Comparison of ENCODE assay signal across 8 mouse cellular contexts in the genomic region with DNA sequence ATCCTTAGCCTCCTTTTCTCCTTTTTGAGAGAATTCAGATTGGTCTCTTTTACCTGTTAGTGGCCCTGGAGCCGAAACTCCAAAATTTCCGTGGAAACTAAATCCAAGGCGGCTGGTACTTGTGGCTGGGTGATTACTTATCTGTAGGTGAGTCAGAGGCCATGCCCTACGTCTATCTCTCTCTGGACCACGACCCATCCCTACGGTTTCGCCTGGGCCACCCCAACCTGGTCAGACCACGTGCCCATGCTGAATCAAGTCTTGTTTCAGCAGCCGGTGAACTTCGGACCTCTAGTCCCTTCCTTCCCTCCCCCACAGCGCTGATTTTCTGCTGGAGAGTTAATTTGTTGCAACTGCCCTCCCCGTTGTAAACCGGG. TPM values are rescaled to one million over a fixed set of nuclear protein-coding genes. Genes with fewer than 3 reads are reported as not detected.
DNase-seq lines count a peak whose midpoint lies in the region; ATAC-seq and TF ChIP-seq lines count a peak whose summit lies in the region.

No protein-coding gene starts in this region.

- intact Hi-C loops in left cerebral cortex, postnatal 4 days (cut with DNase I): no loop called here
- intact Hi-C loops in left cerebral cortex, postnatal 25 days (cut with DNase I): no loop called here

- peaks cover 23% of the 10 kb centered on the region for H3K4me1 ChIP-seq in embryonic facial prominence, embryonic 13.5 days
- peaks cover 6% of the 10 kb centered on the region; the same call in 1 of the 2 replicates for H3K4me1 ChIP-seq in hindbrain, embryonic 14.5 days (replicated peaks; ENCODE audit: control insufficient read depth, insufficient read depth, low read length)
- H3K4me1 ChIP-seq in midbrain, postnatal 0 days (ENCODE audit: insufficient read depth, low read length): no peaks in the 10 kb centered on the region

- no peaks in the 10 kb centered on the region for H3K36me3 ChIP-seq in embryonic facial prominence, embryonic 13.5 days
- no peaks in the 10 kb centered on the region for H3K36me3 ChIP-seq in hindbrain, embryonic 14.5 days (replicated peaks; ENCODE audit: control insufficient read depth, insufficient read depth)
- H3K36me3 ChIP-seq in midbrain, postnatal 0 days (ENCODE audit: insufficient read depth, low read length): no peaks in the 10 kb centered on the region

- no peaks in the 10 kb centered on the region for H3K27me3 ChIP-seq in embryonic facial prominence, embryonic 13.5 days
- no peaks in the 10 kb centered on the region for H3K27me3 ChIP-seq in hindbrain, embryonic 14.5 days (ENCODE audit: control insufficient read depth, insufficient read depth, low read length)
- no peaks in the 10 kb centered on the region for H3K27me3 ChIP-seq in midbrain, postnatal 0 days (ENCODE audit: insufficient read depth, low read length)

- peak; percentile 11 for DNase-seq in left cerebral cortex, postnatal 4 days
- no peak for DNase-seq in left cerebral cortex, postnatal 25 days (ENCODE audit: low spot score in 2 of 2)
- peak; percentile 45 for DNase-seq in hindbrain, embryonic 14.5 days (ENCODE audit: low spot score)
- peak; percentile 54 for DNase-seq in liver
- peak; percentile 7 for DNase-seq in midbrain, postnatal 0 days (ENCODE audit: low spot score)
- no peak for DNase-seq in thymus, postnatal 36 days

- no peak for TF ChIP-seq CTCF in midbrain, postnatal 0 days (IDR thresholded peaks at IDR 0.05)

- H3K9me3 ChIP-seq in embryonic facial prominence, embryonic 13.5 days: no peaks in the 10 kb centered on the region
- no peaks in the 10 kb centered on the region for H3K9me3 ChIP-seq in hindbrain, embryonic 14.5 days (ENCODE audit: control insufficient read depth, low read length)
- no peaks in the 10 kb centered on the region for H3K9me3 ChIP-seq in midbrain, postnatal 0 days (ENCODE audit: low read length)

- no peak for ATAC-seq in embryonic facial prominence, embryonic 13.5 days (ENCODE audit: insufficient number of reproducible peaks, insufficient read depth, low FRiP score, low TSS enrichment, low read depth)
- ATAC-seq in hindbrain, embryonic 14.5 days (ENCODE audit: low FRiP score): 0 out of 2 replicates have a peak, but pooled peaks have one; percentile 16
- no peak for ATAC-seq in midbrain, postnatal 0 days (ENCODE audit: low FRiP score)
- no peak for ATAC-seq in frontal cortex, adult (ENCODE audit: low TSS enrichment)

- WGBS in embryonic facial prominence, embryonic 13.5 days: 2% methylated on average over 13 of the region's 13 CpGs
- WGBS in hindbrain, embryonic 14.5 days: 1% methylated on average over 13 of the region's 13 CpGs
- WGBS in midbrain, postnatal 0 days: 3% methylated on average over 13 of the region's 13 CpGs

- peak overlapping the region; percentile 82 for H3K4me3 ChIP-seq in embryonic facial prominence, embryonic 13.5 days
- peak overlapping the region; percentile 78 for H3K4me3 ChIP-seq in hindbrain, embryonic 14.5 days (replicated peaks; ENCODE audit: low read length)
- peak overlapping the region; percentile 90 for H3K4me3 ChIP-seq in midbrain, postnatal 0 days (ENCODE audit: low read depth, low read length)

- H3K27ac ChIP-seq in embryonic facial prominence, embryonic 13.5 days: no peak overlapping the region
- H3K27ac ChIP-seq in hindbrain, embryonic 14.5 days: no peak overlapping the region
- H3K27ac ChIP-seq in midbrain, postnatal 0 days (ENCODE audit: low read depth, low read length): peak overlapping the region; percentile 67

- peak overlapping the region; percentile 67 for H3K4me2 ChIP-seq in embryonic facial prominence, embryonic 13.5 days
- peak overlapping the region; percentile 74 for H3K4me2 ChIP-seq in hindbrain, embryonic 14.5 days (replicated peaks)
- H3K4me2 ChIP-seq in midbrain, postnatal 0 days (ENCODE audit: low read depth, low read length, poor library complexity, severe bottlenecking): peak overlapping the region; percentile 88

- peak overlapping the region; percentile 87 for H3K9ac ChIP-seq in embryonic facial prominence, embryonic 13.5 days
- H3K9ac ChIP-seq in hindbrain, embryonic 14.5 days: peak overlapping the region; percentile 80
- H3K9ac ChIP-seq in midbrain, postnatal 0 days (replicated peaks; ENCODE audit: low read length, poor library complexity, severe bottlenecking): peak overlapping the region; percentile 95

RNA-seq across cellular contexts. Expression of a gene that starts 0.7 kb away (rescaled TPM):
- 10 to 100 TPM; 64.4 to 72.2 TPM for total RNA-seq in left cerebral cortex, postnatal 4 days (2021)
- 10 to 100 TPM; 17.8 to 22.3 TPM for total RNA-seq in left cerebral cortex, postnatal 25 days (2021)
- polyA plus RNA-seq in embryonic facial prominence, embryonic 13.5 days (2015; fragmentation: Nextera tagmentation; extraction: Ambion mirVana): 23.5 and 26.2 TPM in 2 replicates
- 18.1 and 20.4 TPM in 2 replicates for polyA plus RNA-seq in hindbrain, embryonic 14.5 days (2014; fragmentation: Nextera tagmentation; extraction: Ambion mirVana)
- total RNA-seq in midbrain, postnatal 0 days (2014; rRNA removed): 25.1 and 32.0 TPM in 2 replicates
- polyA plus RNA-seq in midbrain, postnatal 0 days (2015; fragmentation: Nextera tagmentation; extraction: Ambion mirVana): 13.5 and 13.8 TPM in 2 replicates

RNA-seq across cellular contexts. Expression of a gene that starts 30.7 kb away (rescaled TPM):
- not detected for total RNA-seq in left cerebral cortex, postnatal 4 days (2021)
- not detected for total RNA-seq in left cerebral cortex, postnatal 25 days (2021)
- 0.22 and 0.29 TPM in 2 replicates for polyA plus RNA-seq in embryonic facial prominence, embryonic 13.5 days (2015; fragmentation: Nextera tagmentation; extraction: Ambion mirVana)
- 0.21 TPM in 1 of 2 replicates, not detected in the other for polyA plus RNA-seq in hindbrain, embryonic 14.5 days (2014; fragmentation: Nextera tagmentation; extraction: Ambion mirVana)
- not detected in 2 replicates for total RNA-seq in midbrain, postnatal 0 days (2014; rRNA removed)
- not detected in 2 replicates for polyA plus RNA-seq in midbrain, postnatal 0 days (2015; fragmentation: Nextera tagmentation; extraction: Ambion mirVana)

Comparison
In these comparisons a context has a peak if more than half of its experiments do, and no peak if none do; other contexts are left out.
1. DNase-seq: peak in left cerebral cortex, postnatal 4 days (single experiment), hindbrain, embryonic 14.5 days (single experiment), liver (single experiment) and midbrain, postnatal 0 days (single experiment); none in left cerebral cortex, postnatal 25 days (0 of 2) and thymus, postnatal 36 days (0 of 2).
2. Peak in every context shown above with its lines, with median percentiles within 50 percentile points of each other: H3K4me2 ChIP-seq, H3K4me3 ChIP-seq and H3K9ac ChIP-seq.